Mouse (Mus musculus) heart, embryonic 15.5 days (tissue): Measurements from ENCODE around the gene Tshr. TPM values are rescaled to one million over a fixed set of nuclear protein-coding genes. Genes with fewer than 3 reads are reported as not detected.
"Not testable (repeated sequence)": the region's sequence is repeated elsewhere in the genome, so short reads cannot be mapped to it uniquely, and the experiment has no call there.

Source experiments
- ATAC-seq: fragments of 200-750 bp; cut with Nextera tagmentation; replicated peaks from 2 replicates; pipeline ENCODE4 v1.8.0; 2017; ENCODE audit warnings: low read depth, moderate TSS enrichment; ENCODE audit not compliant: insufficient number of reproducible peaks, insufficient read depth, low FRiP score
- H3K27ac ChIP-seq: fragments of 300-500 bp; sonication (generic); 2 replicates; pipeline ENCODE4 v1.5.1; 2015; ENCODE audit warnings: mild to moderate bottlenecking, inconsistent platforms
- H3K27me3 ChIP-seq: fragments of 300-500 bp; sonication (generic); 2 replicates; pipeline ENCODE4 v1.6.1; 2015; ENCODE audit warnings: inconsistent platforms
- H3K36me3 ChIP-seq: fragments of 300-500 bp; sonication (generic); 2 replicates; pipeline ENCODE4 v1.6.1; 2015; ENCODE audit warnings: mild to moderate bottlenecking, inconsistent platforms
- H3K4me1 ChIP-seq: fragments of 300-500 bp; sonication (generic); replicated peaks from 2 replicates; pipeline ENCODE4 v1.6.1; 2015; ENCODE audit warnings: inconsistent platforms
- H3K4me2 ChIP-seq: fragments of 300-500 bp; sonication (generic); 2 replicates; pipeline ENCODE4 v1.6.1; 2015; ENCODE audit warnings: inconsistent platforms, mild to moderate bottlenecking, moderate library complexity
- H3K4me3 ChIP-seq: fragments of 300-500 bp; sonication (generic); 2 replicates; pipeline ENCODE4 v1.5.1; 2015; ENCODE audit warnings: mild to moderate bottlenecking, inconsistent platforms
- H3K9ac ChIP-seq: fragments of 300-500 bp; sonication (generic); 2 replicates; pipeline ENCODE4 v1.6.1; 2015; ENCODE audit warnings: mild to moderate bottlenecking, inconsistent platforms
- H3K9me3 ChIP-seq: fragments of 300-500 bp; sonication (generic); replicated peaks from 2 replicates; pipeline ENCODE4 v1.6.1; 2016; ENCODE audit warnings: inconsistent platforms
- WGBS: fragments of 180-500 bp; shearing (Covaris S2); methylation state at CpG from one replicate; pipeline ENCODE4 v1.1.7; 2015; ENCODE audit warnings: mixed read lengths; 5-methylcytosine and 5-hydroxymethylcytosine counted together
- polyA plus RNA-seq: library from polyadenylated mRNA; unstranded; fragments of >200 nt; fragmentation: Nextera tagmentation; extraction: Ambion mirVana; gene quantifications from 2 replicates; pipeline ENCODE4 v1.2.1, GENCODE M21; 2015

Tshr gene
- 0.06 and 0.10 TPM in 2 replicates for polyA plus RNA-seq

GRCm38 (mm10) chr12:91384281-91385017 is at the start of gene Tshr, which contains the start of gene Cep128:
Tshr (plus strand) TSS chr12:91384563.
Cep128 (minus strand) TSS chr12:91384409.
- Histone ChIP-seq H3K36me3 (no peaks in the 10 kb centered on the region), H3K27me3 (no peaks in the 10 kb centered on the region), H3K9ac (peak within 1 kb of the TSS; percentile 62), H3K4me3 (peak within 1 kb of the TSS; percentile 83), H3K9me3 (no peaks in the 10 kb centered on the region), H3K27ac (no peak within 1 kb of the TSS; the same call in 1 of the 2 replicates), H3K4me2 (peak within 1 kb of the TSS; percentile 95), H3K4me1 (peaks cover 10% of the 10 kb centered on the region)
- peak; percentile 100 for ATAC-seq
- WGBS, result 1% methylated on average over 27 of the region's 27 CpGs

- not testable (repeated sequence) for H3K36me3 ChIP-seq, H3K27me3 ChIP-seq, ATAC-seq, H3K4me2 ChIP-seq, H3K9me3 ChIP-seq, H3K9ac ChIP-seq, H3K27ac ChIP-seq, H3K4me1 ChIP-seq, H3K4me3 ChIP-seq
- 94% methylated on average over 13 of the region's 13 CpGs for WGBS
Measured at GRCm38 (mm10) chr12:91338656-91339055, 45.7 kb upstream of the Tshr start.

GRCm38 (mm10) chr12:91353783-91354182 is 30.6 kb upstream of the Tshr start:
- no peak overlapping the region for H3K4me3 ChIP-seq
- H3K27ac ChIP-seq, result no peak overlapping the region
- no peaks in the 10 kb centered on the region for H3K36me3 ChIP-seq
- H3K4me2 ChIP-seq, result no peak overlapping the region
- 87% methylated on average over 8 of the region's 8 CpGs for WGBS
- H3K9ac ChIP-seq, result no peak overlapping the region
- ATAC-seq, result no peak
- no peaks in the 10 kb centered on the region for H3K9me3 ChIP-seq
- no peaks in the 10 kb centered on the region for H3K4me1 ChIP-seq
- no peaks in the 10 kb centered on the region for H3K27me3 ChIP-seq

- Histone ChIP-seq H3K9me3 (no peaks in the 10 kb centered on the region), H3K36me3 (no peaks in the 10 kb centered on the region), H3K27me3 (no peaks in the 10 kb centered on the region), H3K4me3 (no peak overlapping the region), H3K27ac (no peak overlapping the region), H3K4me2 (no peak overlapping the region), H3K4me1 (no peaks in the 10 kb centered on the region), H3K9ac (no peak overlapping the region)
- 87% methylated on average over 3 of the region's 3 CpGs for WGBS
- no peak for ATAC-seq
Measured at GRCm38 (mm10) chr12:91369173-91369572, 15.2 kb upstream of the Tshr start.

- Histone ChIP-seq H3K9ac (peak overlapping the region; percentile 62), H3K4me2 (peak overlapping the region; percentile 95), H3K27me3 (no peaks in the 10 kb centered on the region), H3K4me3 (peak overlapping the region; percentile 83), H3K9me3 (no peaks in the 10 kb centered on the region), H3K4me1 (peaks cover 10% of the 10 kb centered on the region), H3K27ac (no peak overlapping the region; the same call in 1 of the 2 replicates), H3K36me3 (no peaks in the 10 kb centered on the region)
- 3% methylated on average over 22 of the region's 22 CpGs for WGBS
- ATAC-seq, result peak; percentile 47; the same call in 1 of the 2 replicates
Measured at GRCm38 (mm10) chr12:91383516-91384264, 673 bp upstream of the Tshr start.

- Histone ChIP-seq H3K9ac (peak overlapping the region; percentile 40), H3K9me3 (no peaks in the 10 kb centered on the region), H3K4me3 (peak overlapping the region; percentile 49), H3K27ac (no peak overlapping the region), H3K36me3 (no peaks in the 10 kb centered on the region), H3K4me2 (peak overlapping the region; percentile 86), H3K4me1 (peaks cover 5% of the 10 kb centered on the region), H3K27me3 (peaks cover 24% of the 10 kb centered on the region; the same call in 1 of the 2 replicates)
- under 1% methylated on average over 38 of the region's 38 CpGs for WGBS
- peak; percentile 76 for ATAC-seq
Measured at GRCm38 (mm10) chr12:91400232-91401048, 16.1 kb downstream of the Tshr start.

- 7% methylated on average over 12 of the region's 12 CpGs for WGBS
- Histone ChIP-seq H3K4me1 (peaks cover 5% of the 10 kb centered on the region), H3K4me2 (peak overlapping the region; percentile 86), H3K27me3 (peaks cover 24% of the 10 kb centered on the region; the same call in 1 of the 2 replicates), H3K36me3 (no peaks in the 10 kb centered on the region), H3K9me3 (no peaks in the 10 kb centered on the region), H3K9ac (no peak overlapping the region), H3K4me3 (peak overlapping the region; percentile 49), H3K27ac (no peak overlapping the region)
- ATAC-seq, result no peak
Measured at GRCm38 (mm10) chr12:91401049-91401352, 16.6 kb downstream of the Tshr start.

- WGBS, result 71% methylated on average over 4 of the region's 4 CpGs
- ATAC-seq, result no peak
- Histone ChIP-seq H3K27ac (no peak overlapping the region), H3K9ac (no peak overlapping the region), H3K9me3 (no peaks in the 10 kb centered on the region), H3K4me2 (no peak overlapping the region), H3K4me1 (no peaks in the 10 kb centered on the region), H3K27me3 (no peaks in the 10 kb centered on the region), H3K36me3 (no peaks in the 10 kb centered on the region), H3K4me3 (no peak overlapping the region)
Measured at GRCm38 (mm10) chr12:91410306-91410705, 25.9 kb downstream of the Tshr start.

- no peak overlapping the region for H3K4me3 ChIP-seq
- 65% methylated on average over 7 of the region's 7 CpGs for WGBS
- H3K36me3 ChIP-seq, result no peaks in the 10 kb centered on the region
- H3K9me3 ChIP-seq, result no peaks in the 10 kb centered on the region
- no peak overlapping the region for H3K4me2 ChIP-seq
- no peak for ATAC-seq
- H3K4me1 ChIP-seq, result no peaks in the 10 kb centered on the region
- no peaks in the 10 kb centered on the region for H3K27me3 ChIP-seq
- H3K9ac ChIP-seq, result no peak overlapping the region
- no peak overlapping the region for H3K27ac ChIP-seq
Measured at GRCm38 (mm10) chr12:91412461-91413182, 28.3 kb downstream of the Tshr start.

- Histone ChIP-seq H3K27me3 (no peaks in the 10 kb centered on the region), H3K36me3 (no peaks in the 10 kb centered on the region), H3K4me2 (no peak overlapping the region), H3K4me1 (no peaks in the 10 kb centered on the region), H3K9ac (no peak overlapping the region), H3K27ac (no peak overlapping the region), H3K9me3 (no peaks in the 10 kb centered on the region), H3K4me3 (no peak overlapping the region)
- 54% methylated on average over 6 of the region's 6 CpGs for WGBS
- ATAC-seq, result no peak
Measured at GRCm38 (mm10) chr12:91415112-91415511, 30.7 kb downstream of the Tshr start.
